Mouse (Mus musculus) spleen, adult 2 months (tissue): Measurements from ENCODE around the gene Spc24. TPM values are rescaled to one million over a fixed set of nuclear protein-coding genes. Genes with fewer than 3 reads are reported as not detected.
A peak's percentile ranks its signal among the peaks of the same experiment; 100 is the strongest.
"Not testable (repeated sequence)": the region's sequence is repeated elsewhere in the genome, so short reads cannot be mapped to it uniquely, and the experiment has no call there.

Source experiments
- DNase-seq, 2 experiments: peaks; one replicate each; pipeline versions ENCODE4 v3.0.0 to v3.0.0-alpha.2; 2012 to 2021; ENCODE audit warnings: low spot score in 2 of 2, low read depth in 1 of 2
- H3K27ac ChIP-seq: fragments of 200-500 bp; 2 replicates; pipeline ENCODE4 v1.5.1; 2012; ENCODE audit warnings: low read length, inconsistent platforms; ENCODE audit not compliant: insufficient read depth
- H3K27me3 ChIP-seq: fragments of 200-500 bp; 2 replicates; pipeline ENCODE4 v1.6.1; 2012; ENCODE audit warnings: mild to moderate bottlenecking, moderate library complexity, low read length, inconsistent platforms; ENCODE audit not compliant: control insufficient read depth, insufficient read depth
- H3K36me3 ChIP-seq: fragments of 200-500 bp; 2 replicates; pipeline ENCODE4 v1.6.1; 2012; ENCODE audit warnings: mild to moderate bottlenecking, low read length, inconsistent platforms; ENCODE audit not compliant: control insufficient read depth, insufficient read depth
- H3K4me1 ChIP-seq: fragments of 200-500 bp; 2 replicates; pipeline ENCODE4 v1.6.1; 2011; ENCODE audit warnings: inconsistent platforms; ENCODE audit not compliant: control insufficient read depth, insufficient read depth, insufficient read length
- H3K4me3 ChIP-seq: fragments of 200-500 bp; 2 replicates; pipeline ENCODE4 v1.5.1; 2011; ENCODE audit warnings: mild to moderate bottlenecking, inconsistent platforms; ENCODE audit not compliant: insufficient read depth, insufficient read length; ENCODE audit errors: extremely low read depth
- CTCF ChIP-seq: fragments of 200-500 bp; IDR thresholded peaks from 2 replicates; pipeline ENCODE4 v1.5.1; 2011; ENCODE audit warnings: mild to moderate bottlenecking, inconsistent platforms; ENCODE audit not compliant: insufficient read depth, insufficient read length, insufficient replicate concordance; ENCODE audit errors: extremely low read depth
- POLR2A ChIP-seq: fragments of 200-500 bp; IDR thresholded peaks from 2 replicates; pipeline ENCODE4 v1.6.1; 2011; ENCODE audit warnings: low read depth, low read length, inconsistent platforms
- WGBS: fragments of 180-500 bp; shearing (Covaris S2); methylation state at CpG from one replicate; pipeline ENCODE4 v1.1.7; 2018; 5-methylcytosine and 5-hydroxymethylcytosine counted together
- polyA plus RNA-seq: library from polyadenylated mRNA; depleted of rRNA; stranded (reverse); fragments of >200 nt; gene quantifications from 2 replicates; pipeline ENCODE4 v1.2.3, GENCODE M21; 2012

The Spc24 gene
- polyA plus RNA-seq, 1 experiment, result 9.0 TPM

DNA sequence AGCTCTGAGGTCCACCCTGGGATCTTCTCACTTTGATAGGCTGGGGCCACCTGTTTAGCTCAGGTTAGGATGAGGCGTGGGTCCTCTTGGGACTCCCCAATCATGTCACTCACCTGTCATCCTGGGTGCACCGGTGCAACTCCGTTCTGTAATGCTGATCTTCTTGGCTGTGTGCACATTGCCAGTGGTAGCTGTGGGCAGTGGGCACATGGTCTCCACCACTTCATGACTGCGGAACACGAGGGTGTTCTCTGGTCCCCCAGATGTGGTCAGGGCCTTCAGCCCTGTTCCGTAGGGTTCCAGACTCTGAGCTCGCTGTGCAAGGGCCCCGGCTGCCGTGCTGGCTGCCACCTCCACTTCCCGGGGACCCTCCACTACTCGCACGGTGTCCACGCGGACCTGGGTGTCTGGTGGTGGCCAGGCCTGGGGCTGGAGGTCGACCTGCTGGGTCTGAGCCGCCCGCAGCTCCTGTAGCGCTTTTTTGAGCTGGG is 34.3 kb upstream of the Spc24 start:
- Histone ChIP-seq H3K27ac (no peak overlapping the region), H3K27me3 (peaks cover 4% of the 10 kb centered on the region; the same call in 1 of the 2 replicates), H3K36me3 (no peaks in the 10 kb centered on the region), H3K4me1 (peaks cover 8% of the 10 kb centered on the region; the same call in 1 of the 2 replicates), H3K4me3 (no peak overlapping the region)
- WGBS, result 93% methylated on average over 18 of the region's 18 CpGs
- no peak for DNase-seq
- TF ChIP-seq POLR2A (no peak), CTCF (no peak)

DNA sequence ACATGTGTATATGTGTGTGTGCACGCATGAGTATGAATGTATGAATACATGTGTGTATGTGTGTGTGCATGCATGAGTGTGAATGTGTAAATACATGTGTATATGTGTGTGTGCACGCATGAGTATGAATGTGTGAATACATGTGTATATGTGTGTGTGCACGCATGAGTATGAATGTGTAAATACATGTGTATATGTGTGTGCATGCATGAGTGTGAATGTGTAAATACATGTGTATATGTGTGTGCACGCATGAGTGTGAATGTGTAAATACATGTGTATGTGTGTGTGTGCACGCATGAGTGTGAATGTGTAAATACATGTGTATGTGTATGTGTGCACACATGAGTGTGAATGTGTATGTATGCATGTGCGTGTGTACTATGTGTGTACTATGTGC is 33.4 kb upstream of the Spc24 start:
- not testable (repeated sequence) for H3K27me3 ChIP-seq, H3K36me3 ChIP-seq, H3K4me1 ChIP-seq, H3K4me3 ChIP-seq, DNase-seq, H3K27ac ChIP-seq
- WGBS, result 97% methylated on average over 6 of the region's 6 CpGs

DNA sequence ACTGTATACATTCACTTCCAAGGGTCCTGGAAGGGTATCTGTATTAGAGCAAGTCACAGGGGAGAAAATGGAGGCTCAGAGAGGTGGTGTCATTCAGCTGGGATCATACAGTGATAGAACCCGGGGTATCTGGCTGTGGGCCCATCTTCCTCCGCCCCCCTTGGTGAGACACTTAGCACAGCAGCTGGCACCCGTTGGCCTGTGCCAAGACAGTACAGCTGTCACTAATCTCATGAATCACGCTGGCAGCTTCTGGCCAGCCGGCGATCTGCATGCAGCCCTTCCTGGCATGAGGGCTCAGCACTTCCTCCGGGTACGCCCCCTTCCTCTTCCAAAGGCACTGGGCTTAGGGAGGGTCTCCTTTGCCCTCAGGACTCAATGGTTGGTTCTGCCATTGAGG is 32.5 kb upstream of the Spc24 start:
- 14% methylated on average over 8 of the region's 8 CpGs for whole genome bisulfite sequencing
- TF ChIP-seq CTCF (no peak), POLR2A (no peak)
- DNase-seq, result no peak
- Histone ChIP-seq H3K27ac (no peak overlapping the region), H3K4me1 (no peaks in the 10 kb centered on the region; the same call in 1 of the 2 replicates), H3K36me3 (no peaks in the 10 kb centered on the region), H3K27me3 (no peaks in the 10 kb centered on the region), H3K4me3 (no peak overlapping the region)

DNA sequence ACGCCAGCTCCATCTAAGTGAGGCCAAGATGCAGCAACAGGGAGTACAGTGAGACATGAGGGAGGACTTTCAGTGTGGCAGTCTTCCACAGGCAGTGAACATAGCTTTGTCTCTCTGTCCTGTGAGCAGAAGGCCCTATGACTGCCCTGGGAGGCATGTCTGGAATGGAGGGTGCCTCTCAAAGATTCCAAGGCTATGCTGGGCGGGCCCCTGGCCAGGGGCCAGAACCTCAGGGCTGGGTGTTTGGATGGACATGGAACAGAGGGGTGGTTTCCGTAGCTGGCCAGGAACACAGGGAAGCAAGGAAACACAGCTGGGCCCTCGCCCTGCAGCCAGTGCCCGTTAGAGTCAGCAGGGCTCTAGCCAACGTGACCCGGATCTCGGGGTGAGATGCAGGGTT is 31.8 kb upstream of the Spc24 start:
- Histone ChIP-seq H3K4me3 (no peak overlapping the region), H3K4me1 (no peaks in the 10 kb centered on the region; the same call in 1 of the 2 replicates), H3K27me3 (no peaks in the 10 kb centered on the region), H3K36me3 (no peaks in the 10 kb centered on the region), H3K27ac (no peak overlapping the region)
- no peak for DNase-seq
- TF ChIP-seq POLR2A (no peak), CTCF (no peak)
- 84% methylated on average over 8 of the region's 8 CpGs for WGBS

GRCm38 (mm10) chr9:21788234-21788633 is 28.1 kb upstream of the Spc24 start:
- DNase-seq, result no peak
- Histone ChIP-seq H3K36me3 (no peaks in the 10 kb centered on the region), H3K4me1 (no peaks in the 10 kb centered on the region), H3K4me3 (no peak overlapping the region), H3K27ac (no peak overlapping the region), H3K27me3 (no peaks in the 10 kb centered on the region)
- 88% methylated on average over 9 of the region's 9 CpGs for WGBS
- TF ChIP-seq POLR2A (no peak), CTCF (no peak)

DNA sequence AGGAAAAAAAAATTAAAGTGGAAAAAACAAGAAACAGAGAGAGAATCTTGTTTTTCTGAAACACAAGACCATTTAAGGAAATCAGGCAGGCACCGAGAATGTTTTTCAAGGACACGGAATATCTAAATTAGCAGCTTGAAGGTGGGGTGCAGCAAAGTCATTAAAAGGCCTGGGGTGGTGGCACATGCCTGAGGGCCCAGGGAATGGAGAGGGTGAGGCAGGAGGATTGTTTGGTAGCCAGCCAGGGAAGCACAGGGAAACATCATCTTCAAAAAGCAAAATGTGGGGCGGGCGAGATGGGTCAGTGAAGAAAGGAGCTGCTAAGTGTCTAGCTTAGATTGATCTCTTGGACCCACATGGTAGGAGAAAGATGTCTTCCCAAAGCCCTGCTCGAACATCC is 27.6 kb upstream of the Spc24 start:
- Histone ChIP-seq H3K27ac (no peak overlapping the region), H3K27me3 (no peaks in the 10 kb centered on the region), H3K36me3 (no peaks in the 10 kb centered on the region), H3K4me1 (no peaks in the 10 kb centered on the region), H3K4me3 (no peak overlapping the region)
- no peak for DNase-seq
- TF ChIP-seq POLR2A (no peak), CTCF (no peak)
- 89% methylated on average over 5 of the region's 5 CpGs for WGBS

DNA sequence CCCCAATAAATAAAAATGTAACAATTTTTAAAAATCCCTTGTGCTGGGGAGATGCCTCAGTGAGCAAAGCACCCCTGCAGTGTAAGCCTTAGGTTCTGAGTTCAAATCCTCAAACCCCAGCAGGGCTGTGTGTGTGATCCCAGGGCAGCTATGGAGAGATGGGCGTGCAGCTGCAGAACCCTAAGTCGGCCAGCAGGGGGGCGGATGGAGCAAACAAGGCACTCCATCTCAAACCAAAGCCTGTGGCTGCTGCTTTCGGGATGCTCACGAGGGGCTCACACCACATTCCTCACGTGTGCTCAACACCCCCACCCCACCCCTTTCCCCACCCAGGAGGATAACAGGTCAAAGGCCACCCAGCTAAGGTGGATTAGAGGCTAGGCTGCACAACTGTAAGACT is 26.8 kb upstream of the Spc24 start:
- Histone ChIP-seq H3K27me3 (no peaks in the 10 kb centered on the region), H3K36me3 (no peaks in the 10 kb centered on the region), H3K4me1 (no peaks in the 10 kb centered on the region), H3K27ac (no peak overlapping the region), H3K4me3 (no peak overlapping the region)
- WGBS, result 15% methylated on average over 6 of the region's 6 CpGs
- TF ChIP-seq POLR2A, result no peak
- TF ChIP-seq CTCF, result peak; percentile 80
- peak in 1 of 2 experiments; percentile 53 for DNase-seq

GRCm38 (mm10) chr9:21786309-21786708 is 26.2 kb upstream of the Spc24 start:
- not testable (repeated sequence) for H3K27me3 ChIP-seq, H3K36me3 ChIP-seq, DNase-seq, H3K4me1 ChIP-seq, H3K27ac ChIP-seq, H3K4me3 ChIP-seq
- 63% methylated on average over 2 of the region's 2 CpGs for WGBS
